Mouse (Mus musculus) lung, postnatal 14 days (tissue): ENCODE results near the gene Nmral1.
"Not testable (repeated sequence)": the region's sequence is repeated elsewhere in the genome, so short reads cannot be mapped to it uniquely, and the experiment has no call there.

Experiments used
- DNase-seq: peaks from one replicate; pipeline ENCODE4 v3.0.0; 2021

Nmral1 gene

DNA sequence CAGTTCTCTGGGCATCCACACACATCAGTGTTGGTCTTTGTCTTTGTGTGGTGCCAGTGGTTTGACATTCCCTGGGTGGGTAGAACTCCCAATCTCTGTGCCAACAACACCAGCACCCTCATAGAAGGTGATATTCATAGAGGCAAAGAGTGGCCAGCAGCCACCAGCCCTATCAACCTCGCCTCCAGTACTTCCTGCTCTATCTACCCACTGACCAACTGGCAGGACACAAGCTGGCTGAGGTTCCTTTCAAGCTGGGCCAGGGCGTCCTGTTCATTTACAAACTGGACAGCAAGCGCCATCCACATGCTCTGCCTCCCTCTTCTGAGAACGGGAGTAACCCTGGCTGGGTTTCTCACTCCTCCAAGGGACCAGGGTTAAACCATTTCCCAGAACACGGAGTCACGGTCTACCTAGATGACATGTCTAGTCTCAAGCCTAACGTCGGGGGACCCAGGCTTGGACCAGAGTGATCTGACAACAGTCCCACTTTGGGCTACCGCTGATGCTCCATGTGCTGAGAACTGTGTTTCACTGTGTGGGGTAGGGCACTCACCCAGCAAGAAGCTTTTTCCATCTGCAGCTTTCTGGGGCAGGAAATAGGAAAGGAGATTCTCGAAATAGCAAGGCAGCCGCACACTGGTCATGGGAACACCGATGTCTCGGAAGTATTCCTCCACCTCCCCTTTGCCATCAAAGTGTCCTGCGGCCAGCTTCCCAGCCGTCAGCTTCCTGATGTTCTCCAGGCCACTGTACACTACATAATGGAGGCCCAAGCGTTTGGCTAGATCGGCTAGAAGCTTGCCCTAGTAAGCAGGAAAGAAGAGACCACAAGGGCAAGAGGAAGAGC, 5.1 kb downstream of the Nmral1 start:
- DNase-seq = no peak

- no peak for DNase-seq
Observed at GRCm38 (mm10) chr16:4711173-4711572, 8.0 kb downstream of the Nmral1 start.

DNA sequence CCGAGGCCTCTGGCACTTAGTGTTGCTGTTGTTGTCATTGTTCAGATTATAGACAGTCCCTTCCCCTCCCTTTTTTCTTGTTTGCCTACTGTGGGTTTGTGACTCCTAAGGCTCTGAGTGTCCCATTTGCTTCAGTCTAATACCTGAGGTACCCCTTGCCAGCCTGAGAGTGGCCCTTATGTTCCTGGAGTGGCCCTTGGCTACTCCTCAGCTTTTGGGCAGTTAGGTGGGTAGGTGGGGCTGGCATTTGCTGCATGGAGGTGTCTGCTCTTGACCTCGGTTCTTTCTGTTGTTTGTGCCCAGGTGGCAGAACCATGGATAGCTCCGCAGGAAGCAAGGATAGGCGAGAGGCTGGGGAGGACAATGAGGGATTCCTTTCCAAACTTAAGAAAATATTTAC, 13.6 kb downstream of the Nmral1 start:
- peak; percentile 53 for DNase-seq

GRCm38 (mm10) chr16:4702646-4703045, 16.5 kb downstream of the Nmral1 start:
- DNase-seq = no peak

DNA sequence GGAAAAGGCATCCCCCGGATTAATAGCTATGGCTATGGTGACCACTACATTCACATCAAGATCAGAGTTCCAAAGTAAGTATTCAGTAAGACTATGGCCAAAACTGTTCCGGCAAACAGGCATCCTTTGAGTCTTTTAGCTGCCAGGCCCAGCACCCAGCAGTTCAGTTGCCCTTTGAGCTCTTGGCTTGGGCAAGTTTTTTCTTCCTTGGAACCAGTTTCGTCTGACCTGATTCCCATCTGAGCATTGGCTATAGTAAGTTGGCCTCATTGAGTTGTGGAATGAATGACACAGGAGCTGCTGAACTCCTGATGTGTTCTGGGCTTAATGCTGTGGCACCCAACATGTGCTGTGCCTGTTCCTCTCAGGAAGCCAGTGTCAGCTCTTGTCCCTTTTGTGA, 17.9 kb downstream of the Nmral1 start:
- DNase-seq = no peak

- not testable (repeated sequence) for DNase-seq
Observed at GRCm38 (mm10) chr16:4689371-4689770, 29.8 kb downstream of the Nmral1 start.

- DNase-seq = no peak
Observed at GRCm38 (mm10) chr16:4684457-4684791, 34.7 kb downstream of the Nmral1 start.

GRCm38 (mm10) chr16:4683581-4684456, 35.3 kb downstream of the Nmral1 start:
- DNase-seq = peak; percentile 98

DNA sequence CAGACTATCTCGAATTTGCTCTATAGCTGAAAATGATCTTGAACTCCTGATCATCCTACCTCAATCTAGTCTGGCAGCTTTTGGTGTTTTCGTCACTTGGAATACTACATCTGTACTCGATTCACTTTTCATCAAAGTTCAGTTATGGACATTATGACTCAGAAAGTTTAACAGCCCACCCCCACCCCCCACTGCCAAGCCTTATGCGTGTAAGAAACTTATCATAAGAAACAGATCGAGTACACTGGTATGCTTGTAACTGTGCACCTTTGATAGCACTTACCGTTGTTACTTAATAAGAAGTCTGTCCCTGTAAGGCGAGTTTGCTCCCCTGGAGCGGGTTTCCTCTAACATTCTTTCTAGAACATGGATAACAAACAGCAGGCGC, 36.0 kb downstream of the Nmral1 start:
- DNase-seq = no peak

DNA sequence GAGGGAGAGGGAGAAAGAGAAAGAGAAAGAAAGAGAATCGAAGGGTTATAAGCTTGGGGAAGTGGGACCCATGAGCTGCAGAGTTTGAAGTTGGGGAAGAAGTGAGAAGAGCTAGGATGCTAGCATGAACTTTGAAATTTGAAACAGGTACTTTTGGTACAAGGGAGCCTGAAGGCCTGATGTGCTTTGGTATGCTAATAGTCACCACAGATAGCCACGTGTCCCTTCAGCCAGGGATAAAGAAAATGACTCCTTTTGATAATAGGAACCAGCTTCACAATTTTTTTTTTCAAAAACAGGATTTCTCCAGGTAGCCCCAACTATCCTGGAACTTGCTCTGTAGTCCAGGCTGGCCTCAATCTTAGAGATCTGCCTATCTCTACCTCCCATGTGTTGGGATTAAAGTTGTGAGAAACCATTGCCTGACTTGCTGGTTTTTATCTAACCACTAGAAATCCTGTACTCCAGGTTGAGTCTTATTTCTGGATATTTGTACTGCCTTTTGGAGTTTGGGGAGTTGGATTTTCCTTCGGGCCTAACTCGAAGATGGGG, 36.5 kb downstream of the Nmral1 start:
- no peak for DNase-seq

GRCm38 (mm10) chr16:4680922-4681455, 38.2 kb downstream of the Nmral1 start:
- not testable (repeated sequence) for DNase-seq

DNA sequence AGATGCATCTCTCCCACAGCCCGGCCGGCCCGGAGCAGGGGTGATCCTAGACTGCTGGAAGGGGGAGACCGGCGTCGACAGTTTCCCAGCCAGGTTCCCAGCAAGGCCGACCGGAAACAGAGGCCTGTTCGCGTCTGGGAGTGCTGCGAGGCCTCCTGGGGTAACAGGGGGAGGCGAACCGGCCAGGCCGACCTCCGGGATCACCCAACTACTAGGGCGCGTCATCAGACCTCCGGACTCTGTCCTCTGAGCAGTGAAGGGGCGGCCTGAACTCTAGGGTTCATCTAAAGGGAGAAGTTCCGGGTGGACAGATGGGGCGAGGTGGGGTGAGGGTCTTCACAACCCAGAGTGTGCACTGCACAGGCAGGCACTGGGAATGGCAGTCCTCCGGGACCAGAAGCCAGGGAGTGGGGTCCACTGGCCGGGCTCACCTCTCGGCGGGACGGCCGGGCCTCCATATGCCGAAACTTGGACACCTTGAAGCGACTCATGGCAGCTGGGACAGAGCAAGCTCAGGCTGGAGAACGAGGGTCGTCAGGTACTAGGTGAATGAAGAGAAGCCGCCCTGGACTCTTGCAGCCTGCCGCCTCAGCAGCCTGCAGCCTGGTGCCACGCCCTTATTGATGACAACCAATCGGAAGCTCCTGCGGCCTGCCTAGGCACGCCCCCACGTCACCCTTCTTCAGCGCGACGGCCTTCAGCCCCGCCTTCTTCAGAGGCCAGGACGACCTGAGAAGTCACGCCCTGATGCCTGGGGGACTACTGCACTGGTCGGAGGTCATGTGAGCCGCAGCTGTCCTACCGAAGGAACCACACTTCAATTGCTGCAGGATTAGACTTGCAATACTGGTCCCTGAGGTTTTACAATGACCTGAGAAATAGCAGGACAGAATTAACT, 39.8 kb downstream of the Nmral1 start, which contains the start of gene Coro7:
TSS of gene Coro7 (minus strand) at position 657 of the 898 bp plus-strand sequence.
- peak; percentile 90 for DNase-seq

- DNase-seq = no peak
Observed at GRCm38 (mm10) chr16:4678080-4678479, 41.1 kb downstream of the Nmral1 start.

GRCm38 (mm10) chr16:4676836-4677235, 42.3 kb downstream of the Nmral1 start:
- no peak for DNase-seq

- no peak for DNase-seq
Observed at GRCm38 (mm10) chr16:4674091-4674490, 45.1 kb downstream of the Nmral1 start.

GRCm38 (mm10) chr16:4670317-4670716, 48.8 kb downstream of the Nmral1 start:
- DNase-seq = no peak

DNA sequence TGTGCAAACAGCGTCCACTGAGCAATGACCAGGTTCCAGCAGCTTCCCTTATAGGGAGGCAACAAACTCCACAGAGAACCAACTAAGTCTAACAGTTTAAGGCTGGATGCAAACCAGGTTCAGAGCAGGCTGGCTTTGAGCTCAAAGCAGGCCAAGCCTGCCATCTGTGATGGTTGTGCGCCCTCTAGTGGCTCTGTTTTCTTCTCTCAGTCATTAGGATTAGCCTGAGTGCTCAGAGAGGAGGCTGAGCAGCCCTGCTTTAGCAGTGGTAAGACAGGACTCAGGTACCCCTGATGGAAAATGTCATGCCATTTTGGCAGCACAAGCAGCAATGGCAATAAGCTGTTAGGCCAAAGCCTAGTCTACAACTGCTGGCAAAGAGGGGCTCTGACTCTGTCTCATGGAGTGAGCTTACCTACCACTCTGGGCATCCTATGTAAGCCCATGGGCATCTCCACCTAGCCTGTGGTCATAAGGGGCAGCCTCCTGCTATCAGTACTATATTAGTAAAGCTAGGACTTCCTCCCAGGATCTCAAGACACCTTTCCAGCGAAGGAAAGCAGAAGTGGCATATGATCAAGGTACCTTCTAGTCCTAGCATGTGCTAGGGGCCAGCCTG, 51.9 kb downstream of the Nmral1 start:
- DNase-seq = peak; percentile 97

- DNase-seq = no peak
Observed at GRCm38 (mm10) chr16:4665726-4666125, 53.4 kb downstream of the Nmral1 start.

GRCm38 (mm10) chr16:4663806-4664205, 55.4 kb downstream of the Nmral1 start:
- no peak for DNase-seq

- no peak for DNase-seq
Observed at GRCm38 (mm10) chr16:4661605-4662004, 57.6 kb downstream of the Nmral1 start.
